Mouse (Mus musculus) embryo, embryonic 11 days (tissue): ENCODE data around the gene Ccpg1.

Experiments
- DNase-seq: peaks from one replicate; pipeline ENCODE4 v3.0.0-alpha.2; 2015

The Ccpg1 gene

DNA sequence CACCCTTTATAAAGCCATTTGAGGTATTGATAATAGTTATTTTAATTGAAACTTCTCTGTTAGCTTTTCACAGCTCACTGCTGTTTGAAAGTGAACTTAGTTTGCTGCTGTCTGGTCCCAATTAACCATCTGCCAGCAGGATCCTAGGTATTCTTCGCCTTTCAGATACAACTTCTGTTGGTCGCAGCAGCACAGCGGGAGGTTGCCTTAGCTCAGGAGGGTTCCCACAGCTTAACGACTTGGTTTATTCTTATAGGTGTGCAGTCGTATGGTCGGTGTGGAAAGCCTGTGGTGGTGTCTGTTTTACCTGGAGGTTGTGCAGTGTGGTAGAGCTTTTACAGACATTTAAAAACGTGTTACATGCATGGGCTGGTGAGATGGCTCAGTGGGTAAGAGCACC is 11.6 kb downstream of the Ccpg1 start:
- no peak for DNase-seq

- DNase-seq: no peak
Observed at GRCm38 (mm10) chr9:73000487-73000886, 15.3 kb downstream of the Ccpg1 start.

DNA sequence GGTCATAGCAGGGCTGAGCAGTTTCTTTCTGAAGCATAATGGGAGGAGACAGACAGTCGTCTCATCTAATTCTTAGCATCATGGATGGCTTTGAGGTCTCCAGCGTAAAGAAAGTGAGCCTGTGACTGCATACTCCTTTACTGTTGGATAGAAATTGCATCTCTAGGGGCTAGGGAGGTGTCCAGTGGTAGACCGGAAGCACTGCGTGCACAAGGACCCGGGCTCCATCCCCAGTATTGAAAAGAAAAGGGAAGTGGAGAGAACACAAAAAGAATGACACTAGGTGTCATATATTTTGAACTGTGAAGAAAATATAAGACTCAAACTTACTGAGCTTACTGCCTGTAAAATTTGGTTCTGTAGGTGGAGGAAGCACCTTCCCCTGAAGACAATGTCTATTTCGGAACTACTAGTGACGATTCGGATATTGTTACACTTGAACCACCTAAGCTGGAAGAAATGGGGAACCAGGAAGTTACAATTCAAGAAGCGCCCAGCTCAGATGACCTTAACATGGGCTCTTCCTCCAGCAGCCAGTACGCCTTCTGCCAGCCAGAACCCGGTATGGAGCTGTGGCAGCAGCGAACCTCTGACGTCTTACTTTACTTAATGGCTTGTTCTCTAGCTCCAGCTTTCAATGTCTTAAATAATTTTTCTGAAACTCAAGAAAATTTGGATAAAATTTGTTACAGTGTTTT is 16.2 kb downstream of the Ccpg1 start:
- DNase-seq: no peak

DNA sequence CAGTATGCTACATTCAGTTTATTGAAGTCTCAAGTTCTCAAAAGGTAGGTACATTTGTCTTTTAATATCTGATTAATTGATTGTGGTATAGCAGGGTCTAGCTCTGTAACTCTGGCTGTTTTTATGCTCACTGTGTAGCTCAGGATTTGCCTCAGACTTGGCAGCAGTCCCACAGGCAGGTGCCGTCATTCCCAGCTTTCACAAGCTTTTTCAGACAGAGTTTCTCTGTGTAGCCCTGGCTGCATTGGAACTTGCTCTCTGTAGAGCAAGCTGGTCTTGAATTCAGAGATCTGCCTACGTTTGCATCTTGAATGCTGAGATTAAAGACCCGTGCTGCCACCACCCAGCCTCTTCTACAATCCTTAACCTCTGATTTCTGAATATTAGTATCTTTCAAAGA is 16.9 kb downstream of the Ccpg1 start:
- no peak for DNase-seq

- DNase-seq: no peak
Observed at GRCm38 (mm10) chr9:73004076-73004475, 18.8 kb downstream of the Ccpg1 start.

DNA sequence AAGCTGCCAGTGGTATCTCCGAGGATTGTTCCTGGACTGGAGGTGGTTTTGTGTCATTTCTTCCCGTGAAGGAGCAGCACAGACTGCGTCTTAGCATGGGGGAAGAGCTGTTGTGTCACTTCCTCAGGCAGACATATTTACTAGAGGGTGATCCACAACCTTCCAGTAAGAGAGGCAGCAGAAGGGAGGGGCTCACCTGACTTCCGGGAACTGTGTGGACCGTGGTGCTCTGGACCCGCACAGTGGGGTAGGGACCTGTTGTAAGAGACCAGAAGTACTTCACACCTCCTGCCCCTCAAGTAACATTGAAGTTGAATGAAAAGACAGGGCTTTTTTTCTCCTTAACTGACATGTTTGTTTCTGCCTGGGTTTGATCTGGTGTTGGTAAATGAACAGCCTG is 19.9 kb downstream of the Ccpg1 start:
- DNase-seq: no peak

DNA sequence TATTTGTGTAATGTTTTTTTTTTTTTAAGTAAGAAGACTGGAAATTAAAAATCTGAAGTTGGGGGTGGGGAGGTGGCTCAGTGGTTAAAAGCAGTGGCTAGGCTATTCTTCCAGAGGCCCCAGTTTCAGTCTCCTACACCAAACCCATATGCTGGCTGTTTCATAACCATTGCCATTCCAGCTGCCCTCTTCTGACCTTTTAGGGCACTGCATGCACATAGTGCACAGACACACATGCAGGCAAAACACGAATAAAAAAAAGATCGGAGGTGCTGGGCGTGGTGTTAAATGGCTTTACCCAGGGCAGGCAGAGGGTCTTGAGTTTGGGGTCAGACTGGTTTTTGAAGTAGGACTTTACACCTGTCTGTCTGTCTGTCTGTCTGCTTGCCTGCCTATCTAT is 20.9 kb downstream of the Ccpg1 start:
- no peak for DNase-seq

DNA sequence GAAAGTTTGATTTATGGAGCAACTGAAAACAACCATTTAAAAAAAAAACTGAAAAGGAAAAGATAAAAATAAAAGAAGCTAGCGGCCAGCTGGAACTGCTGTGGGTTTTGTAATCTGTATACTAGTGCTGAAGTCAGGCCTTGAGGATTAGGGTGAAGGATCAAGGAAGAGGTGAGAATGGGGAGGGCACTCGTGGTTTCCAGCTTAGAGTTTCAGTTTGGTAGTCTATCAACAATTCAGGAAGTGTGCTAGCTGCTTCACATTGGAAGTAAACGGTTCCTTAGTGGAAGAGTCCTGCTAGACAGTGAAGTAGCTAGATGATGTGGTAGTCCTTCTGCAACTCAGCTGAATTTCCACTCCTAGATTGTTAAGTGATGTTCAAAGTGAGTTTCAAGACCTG is 23.2 kb downstream of the Ccpg1 start:
- DNase-seq: no peak

- no peak for DNase-seq
Observed at GRCm38 (mm10) chr9:73012629-73013028, 27.4 kb downstream of the Ccpg1 start.

DNA sequence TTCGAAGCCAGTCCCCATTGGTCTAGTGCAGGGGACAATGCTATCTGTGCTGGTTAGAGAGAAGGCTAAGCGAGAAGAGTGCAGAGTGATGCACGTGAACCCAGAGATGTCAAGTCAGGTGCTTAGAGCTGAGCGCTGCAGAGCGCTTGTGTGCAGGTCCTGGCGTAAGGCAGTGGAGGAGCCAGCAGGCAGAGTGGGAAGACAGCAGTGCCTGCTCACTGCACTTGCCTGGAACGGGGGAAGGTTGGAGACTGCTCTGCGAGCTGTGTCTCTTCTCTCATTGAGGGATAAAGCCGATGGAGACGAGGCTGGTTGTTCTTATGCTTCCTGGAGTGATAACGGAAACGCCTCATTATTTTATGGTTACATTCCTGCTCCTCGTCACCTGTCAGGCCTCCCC is 29.5 kb downstream of the Ccpg1 start:
- no peak for DNase-seq

DNA sequence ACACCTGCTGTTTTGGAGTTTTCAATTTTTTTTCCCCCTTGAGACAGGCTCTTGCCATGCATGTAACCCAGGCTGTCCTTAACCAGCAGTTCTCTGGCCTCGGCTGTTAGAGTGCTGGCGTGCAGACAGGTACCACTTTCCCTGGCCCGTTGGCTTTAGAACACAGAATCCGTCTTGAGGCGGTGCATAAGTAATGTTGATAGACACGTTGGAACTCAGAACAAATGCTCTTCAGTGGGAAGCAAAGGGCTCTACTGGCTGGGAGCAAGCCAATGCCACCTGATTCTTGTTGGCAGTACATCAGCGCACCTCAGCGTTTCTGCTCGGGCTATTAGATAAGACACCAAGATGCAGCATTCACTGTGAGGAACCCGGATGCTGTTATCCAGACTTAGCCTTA is 34.6 kb downstream of the Ccpg1 start:
- no peak for DNase-seq

- DNase-seq: no peak
Observed at GRCm38 (mm10) chr9:73020566-73021097, 35.4 kb downstream of the Ccpg1 start.

GRCm38 (mm10) chr9:73025818-73026636 is 40.8 kb downstream of the Ccpg1 start:
- DNase-seq: peak; percentile 50

DNA sequence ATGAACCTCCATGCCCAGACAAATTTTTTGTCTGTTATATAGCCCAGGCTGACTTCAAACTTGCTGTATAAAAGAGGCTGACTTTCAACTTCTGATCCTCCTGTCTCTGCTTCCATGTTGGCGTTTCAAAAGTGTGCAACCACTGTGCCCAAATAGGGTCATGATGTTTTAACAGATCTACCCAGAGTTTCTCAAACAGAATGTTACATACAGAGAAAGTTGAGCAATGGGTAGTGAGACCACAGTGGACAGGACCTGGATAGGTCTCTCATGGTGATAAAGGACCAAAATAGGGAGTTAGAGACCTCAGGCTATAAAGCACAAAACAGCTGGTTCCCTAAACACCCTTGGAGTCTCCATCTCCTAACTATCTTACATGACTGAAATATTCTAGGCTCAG is 45.2 kb downstream of the Ccpg1 start:
- no peak for DNase-seq

DNA sequence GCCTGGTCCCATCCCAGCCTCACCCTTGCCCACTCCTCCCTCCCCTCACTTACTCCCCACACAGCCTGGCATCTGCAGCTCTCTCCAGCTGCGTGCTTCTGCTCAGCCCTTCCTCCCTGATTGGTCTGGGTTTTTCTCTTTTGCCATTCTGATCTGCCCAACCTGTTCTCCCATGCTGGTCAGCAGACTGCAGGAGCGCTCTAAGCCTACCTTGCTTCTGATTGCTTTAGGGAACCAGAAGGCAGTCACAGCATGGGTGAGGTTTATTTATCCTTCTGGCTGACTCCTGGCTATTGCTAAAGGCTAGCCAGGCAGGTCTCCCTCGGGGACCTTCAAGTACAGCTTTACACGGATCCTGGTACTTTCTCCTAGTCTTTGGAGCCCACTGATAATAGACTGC is 46.2 kb downstream of the Ccpg1 start:
- no peak for DNase-seq

- no peak for DNase-seq
Observed at GRCm38 (mm10) chr9:73033406-73033805, 48.2 kb downstream of the Ccpg1 start.

DNA sequence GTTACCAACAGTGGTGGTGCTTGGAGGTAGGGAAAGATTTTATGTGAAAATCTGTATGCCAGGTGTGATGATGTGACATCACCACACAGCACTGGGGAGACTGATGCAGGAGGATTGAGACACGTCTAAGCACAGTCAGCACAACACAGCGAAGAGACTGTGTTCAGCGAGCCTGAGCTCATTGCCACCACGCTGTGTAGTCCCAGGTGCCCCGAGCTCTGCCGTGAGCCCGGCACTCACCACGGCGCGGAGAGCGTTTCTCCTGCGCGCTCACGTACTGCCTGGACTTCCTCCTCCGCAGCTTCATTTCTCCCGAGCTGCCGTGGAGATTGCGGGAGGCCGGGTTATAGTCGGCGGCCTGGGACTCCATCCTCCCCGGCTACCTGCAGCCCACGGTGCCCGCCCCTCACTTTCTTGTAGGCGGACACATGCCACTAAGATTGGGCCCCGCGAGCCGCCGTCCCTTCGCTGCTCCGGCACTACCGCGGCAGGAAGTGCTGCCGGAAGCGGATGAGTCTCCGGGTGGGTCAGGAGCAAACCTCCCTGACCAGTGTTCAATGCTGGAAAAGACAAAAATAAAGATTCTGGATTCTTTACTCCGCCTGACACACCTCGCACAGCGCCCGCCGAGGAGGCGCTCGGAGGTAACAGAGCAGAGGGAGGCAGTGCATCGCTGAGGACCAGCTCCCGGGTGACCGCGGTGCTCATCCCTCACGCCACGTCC is 54.2 kb downstream of the Ccpg1 start:
- peak; percentile 94 for DNase-seq

- no peak for DNase-seq
Observed at GRCm38 (mm10) chr9:73040080-73040479, 54.9 kb downstream of the Ccpg1 start, which contains the start of gene Pigb. Gene Pigb (minus strand): TSS chr9:73040378.

DNA sequence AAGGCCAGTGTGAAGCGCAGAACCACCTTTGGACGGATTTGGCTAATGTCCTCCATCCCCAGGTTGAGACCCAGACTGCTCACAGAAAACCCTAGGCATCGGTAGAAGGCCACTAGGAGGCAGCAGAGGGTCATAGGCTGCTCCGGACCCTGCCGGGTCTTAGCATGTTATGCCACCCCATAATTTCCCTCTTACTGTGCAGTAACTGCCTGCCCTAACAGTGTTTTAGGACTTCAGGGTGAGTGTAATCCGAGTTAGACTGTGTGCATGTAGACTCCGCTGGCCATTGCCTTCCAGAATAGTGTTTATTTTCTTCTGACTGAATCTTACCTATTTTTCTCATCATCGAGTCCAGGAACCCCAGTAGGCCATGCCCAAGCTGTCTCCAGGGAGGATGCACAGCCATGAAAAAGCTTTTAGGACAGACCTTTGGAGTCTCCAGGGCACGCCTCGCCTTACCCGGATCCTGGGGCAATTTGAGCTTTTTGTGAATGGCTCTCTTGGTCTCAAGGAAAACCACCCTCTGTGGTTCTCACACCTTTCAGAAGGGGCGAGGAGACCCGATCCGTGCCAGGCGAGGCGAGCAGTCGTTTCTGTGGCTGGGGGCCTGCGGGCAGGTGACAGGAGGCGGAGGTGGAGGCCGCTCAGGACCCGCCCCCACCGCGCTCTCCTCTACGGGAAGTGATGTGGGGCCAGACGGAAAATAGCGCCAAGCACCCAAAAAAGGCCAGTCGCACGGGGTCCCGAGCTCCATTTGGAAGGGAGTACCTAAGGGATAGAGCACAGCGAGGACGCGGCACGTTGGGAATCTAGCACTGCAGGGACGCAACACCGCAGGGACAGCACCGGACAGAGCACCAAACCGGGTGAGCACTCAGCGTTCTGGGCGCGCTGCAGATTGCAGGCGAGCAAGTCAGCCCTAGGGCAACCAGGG is 59.2 kb downstream of the Ccpg1 start, which contains the start of gene Rab27a:
Gene Rab27a, plus strand, starts transcription at position 709 of the 934 bp plus-strand sequence.
- peak; percentile 90 for DNase-seq

- peak; percentile 48 for DNase-seq
Observed at GRCm38 (mm10) chr9:73045204-73045603, 60.0 kb downstream of the Ccpg1 start.

DNA sequence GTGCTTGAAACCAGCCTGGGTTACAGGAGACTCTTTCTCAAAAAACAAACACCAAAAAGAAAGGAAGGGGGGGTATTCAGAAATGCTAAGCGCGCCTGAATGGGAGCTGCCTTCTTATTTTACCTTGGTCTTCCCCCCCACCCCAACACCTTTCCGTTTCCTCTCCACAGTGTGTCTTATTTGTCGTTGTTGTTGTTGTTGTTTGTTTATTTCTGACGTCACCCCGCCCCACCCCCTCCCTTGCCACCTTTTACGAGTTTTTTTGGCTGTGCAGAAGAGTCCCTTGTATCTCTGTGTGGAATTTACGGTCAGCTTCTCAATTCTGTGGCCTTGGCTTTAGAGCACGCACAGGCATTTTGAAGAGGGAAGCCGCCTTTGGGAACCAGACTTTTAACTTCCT is 60.5 kb downstream of the Ccpg1 start:
- DNase-seq: no peak

- DNase-seq: no peak
Observed at GRCm38 (mm10) chr9:73047906-73048305, 62.7 kb downstream of the Ccpg1 start.
